Mouse (Mus musculus): ENCODE results near the gene Rnf130.

- TF ChIP-seq CTCF (IDR thresholded peaks at IDR 0.05; ENCODE audit: borderline replicate concordance, extremely low read depth, insufficient read depth, insufficient read length) (no peak), POLR2A (IDR thresholded peaks at IDR 0.05; ENCODE audit: borderline replicate concordance, extremely low read depth, insufficient read depth, insufficient read length, poor library complexity, severe bottlenecking) (no peak)
These were observed 66.0 kb downstream of the Rnf130 start for GRCm38 (mm10) chr11:50090982-50091675.
